Mouse (Mus musculus) left cerebral cortex, postnatal 14 days (tissue): Measurements from ENCODE around the gene Maml2. TPM values are rescaled to one million over a fixed set of nuclear protein-coding genes. Genes with fewer than 3 reads are reported as not detected.

ENCODE experiments used
- DNase-seq, 2 experiments: peaks; one replicate each; pipeline ENCODE4 v3.0.0; 2021 to 2022; ENCODE audit warnings: low spot score in 2 of 2, mixed read lengths in 1 of 2
- intact Hi-C: fragments of 180-260 bp; cut with DNase I; formaldehyde crosslinking; loops from one replicate; pipeline ENCODE4 v1.15.1; 2025
- total RNA-seq, 2 experiments: library from RNA; stranded (reverse); gene quantifications; 2 replicates each; pipeline ENCODE4 v1.2.3; 2021

The Maml2 gene
- total RNA-seq, 2 experiments from 2014 or later, result 6.6 to 7.1 TPM

- no peak for DNase-seq
- intact Hi-C loops, result no loop called here
These were observed 326.2 kb downstream of the Maml2 start for GRCm38 (mm10) chr9:13623892-13624422.

DNA sequence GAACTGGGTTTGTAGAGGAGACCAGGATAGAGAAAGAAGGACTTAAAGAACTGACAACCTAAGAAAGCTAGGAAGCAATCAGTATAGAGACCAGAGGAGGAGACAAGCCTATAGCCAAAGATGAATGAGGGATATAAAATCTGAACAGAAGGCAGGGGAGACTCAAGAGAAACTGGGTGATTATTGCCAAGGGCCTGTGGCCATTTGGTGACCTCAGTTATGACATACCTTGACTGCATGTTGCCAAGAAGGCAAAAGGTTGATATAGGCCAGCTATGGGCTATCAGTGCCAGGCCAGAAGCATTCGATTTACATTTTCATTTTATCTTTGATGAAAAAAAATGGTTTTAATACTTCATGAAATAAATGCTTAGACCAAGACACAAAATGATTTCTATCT is 327.0 kb downstream of the Maml2 start:
- no peak for DNase-seq
- intact Hi-C loops, result no loop called here

DNA sequence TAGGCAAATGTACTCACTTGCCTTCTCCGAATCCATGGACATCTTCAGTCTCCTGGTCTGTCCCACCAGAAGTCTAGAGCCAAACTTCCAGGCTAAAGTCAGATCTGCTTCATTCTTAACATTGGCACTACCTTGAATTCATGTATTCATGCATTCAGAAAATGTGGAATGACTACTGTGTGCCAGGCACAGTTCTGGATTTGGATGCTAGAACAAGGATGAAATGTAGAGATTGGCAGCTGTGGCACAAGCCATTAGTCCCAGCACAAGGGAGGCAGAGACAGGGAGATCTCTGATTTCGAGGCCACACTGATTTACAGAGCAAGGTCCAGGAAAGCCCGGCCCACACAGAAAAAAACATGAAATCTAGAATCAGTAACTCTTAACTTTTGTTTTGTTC is 327.5 kb downstream of the Maml2 start:
- DNase-seq, result no peak
- intact Hi-C loops, result no loop called here

DNA sequence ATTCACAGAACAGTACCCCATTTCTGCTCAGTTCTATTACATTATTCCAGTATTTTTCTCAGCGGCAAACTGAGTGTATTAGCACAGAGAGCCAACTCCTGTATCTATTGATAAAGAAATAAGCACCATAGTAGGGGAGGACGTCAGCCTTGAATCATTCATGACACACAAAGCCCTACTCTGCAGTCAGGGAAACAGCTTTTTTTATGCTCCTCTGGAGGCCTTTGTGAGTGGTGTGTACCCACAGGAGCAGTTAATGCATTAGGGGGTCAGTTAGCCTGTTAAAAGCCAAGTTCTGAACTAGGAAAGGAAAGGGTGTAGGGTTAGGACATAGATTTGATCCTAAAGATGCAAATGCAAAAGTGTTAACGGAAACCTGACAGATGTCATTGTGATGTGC is 328.7 kb downstream of the Maml2 start:
- intact Hi-C loops, result no loop called here
- no peak for DNase-seq

- intact Hi-C loops, result no loop called here
- DNase-seq, result no peak
These were observed 335.6 kb downstream of the Maml2 start for GRCm38 (mm10) chr9:13633371-13633770.

DNA sequence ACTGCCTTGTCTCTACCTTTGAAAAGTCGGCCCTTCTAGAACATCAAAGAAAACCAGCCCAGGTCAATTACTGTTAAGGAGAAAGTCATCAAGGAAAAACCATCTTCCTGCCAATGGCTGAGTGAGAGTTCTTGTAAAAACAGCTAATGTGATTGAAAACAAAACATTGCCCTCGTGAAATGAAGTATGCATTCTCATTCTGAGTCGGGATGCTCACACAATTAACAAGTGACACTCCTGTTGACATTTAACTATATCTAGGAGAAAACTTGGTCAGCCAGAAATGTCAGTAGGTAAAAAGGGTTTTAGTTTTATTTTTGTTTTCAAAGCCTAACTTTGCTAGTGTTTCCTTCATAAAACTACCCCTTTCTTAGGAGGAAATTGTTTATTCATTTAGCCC is 341.9 kb downstream of the Maml2 start:
- intact Hi-C loops, result no loop called here

DNA sequence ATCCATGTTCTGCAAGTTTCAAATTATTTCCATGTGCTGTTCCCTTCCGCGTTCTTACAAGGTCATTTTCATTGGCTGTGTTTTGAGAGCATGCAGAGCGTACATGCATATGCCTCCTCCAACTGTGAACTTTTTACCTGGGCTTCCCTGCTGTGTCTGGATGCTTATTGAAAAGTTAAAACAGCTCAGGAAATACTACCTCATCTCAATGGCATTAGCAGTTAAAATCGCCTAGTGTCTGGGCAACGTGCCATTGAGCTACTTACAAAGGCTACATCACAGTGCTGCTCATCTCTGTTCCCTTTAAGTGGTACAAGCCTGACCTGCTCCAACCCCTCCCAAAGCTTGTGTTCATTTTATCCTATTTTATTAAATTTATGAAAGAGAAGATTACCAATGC is 347.4 kb downstream of the Maml2 start:
- DNase-seq, result peak in 1 of 2 experiments; percentile 15
- intact Hi-C loops, result no loop called here

More for the DNA sequence above, 341.9 kb downstream of the Maml2 start:
- DNase-seq, result no peak

GRCm38 (mm10) chr9:13651065-13651464 is 353.3 kb downstream of the Maml2 start:
- intact Hi-C loops, result no loop called here
- no peak for DNase-seq

DNA sequence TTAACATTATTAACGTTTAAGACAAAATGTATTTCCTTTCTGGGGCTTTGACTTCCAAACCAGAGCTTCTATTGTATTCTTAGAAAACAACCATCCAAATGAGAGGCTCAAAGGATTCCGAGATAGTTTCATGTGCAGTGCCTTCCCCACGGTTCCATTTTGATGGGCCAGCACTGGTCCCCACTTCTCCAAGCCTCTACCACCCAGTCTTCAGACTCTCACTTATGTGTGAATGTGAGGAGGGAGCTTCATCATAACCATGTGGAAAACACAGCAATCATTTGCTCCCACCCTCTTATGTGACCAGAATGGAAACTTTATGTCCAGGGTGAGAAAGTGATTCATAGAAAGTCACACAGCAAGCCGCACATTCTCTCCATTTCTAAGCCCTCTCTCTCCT is 354.1 kb downstream of the Maml2 start:
- intact Hi-C loops, result loop anchor here (2.0 kb wide), 2 partner anchors 355 to 407 kb away; partner anchors contain the start of genes Jrkl and Maml2
- DNase-seq, result no peak

- intact Hi-C loops, result loop anchor here (2.0 kb wide), 2 partner anchors 356 to 408 kb away; partner anchors contain the start of genes Jrkl and Maml2
- no peak for DNase-seq
These were observed 354.7 kb downstream of the Maml2 start for GRCm38 (mm10) chr9:13652389-13652877.

- intact Hi-C loops, result loop anchor here (2.0 kb wide), 2 partner anchors 356 to 408 kb away; partner anchors contain the start of genes Jrkl and Maml2
- DNase-seq, result peak; percentile 44 to 73
These were observed 355.2 kb downstream of the Maml2 start for GRCm38 (mm10) chr9:13652917-13653316.

GRCm38 (mm10) chr9:13661768-13662623 is 364.2 kb downstream of the Maml2 start:
- no peak for DNase-seq
- intact Hi-C loops, result no loop called here

GRCm38 (mm10) chr9:13665487-13665969 is 367.8 kb downstream of the Maml2 start:
- DNase-seq, result no peak

DNA sequence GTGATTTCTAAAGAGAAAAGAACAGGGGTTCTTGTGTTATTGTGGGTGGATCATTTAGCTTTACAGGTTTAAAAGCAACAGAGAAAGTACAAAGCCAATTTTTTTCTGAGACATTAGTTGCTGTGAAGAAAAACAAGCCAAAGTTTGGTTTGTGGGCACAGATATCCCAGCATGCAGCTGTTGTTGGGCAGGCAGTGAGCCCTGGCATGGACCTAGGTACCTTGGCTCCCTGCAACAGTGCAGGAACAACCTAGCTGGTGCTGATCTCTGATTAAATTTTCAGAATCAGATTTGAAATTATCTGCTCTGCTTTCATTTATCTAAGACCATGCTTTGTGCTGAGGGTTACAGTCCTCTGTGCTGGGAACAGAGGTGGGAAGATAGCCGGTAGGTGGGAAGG is 370.2 kb downstream of the Maml2 start:
- intact Hi-C loops, result no loop called here
- no peak for DNase-seq

More at GRCm38 (mm10) chr9:13665487-13665969, 367.8 kb downstream of the Maml2 start:
- intact Hi-C loops, result no loop called here

DNA sequence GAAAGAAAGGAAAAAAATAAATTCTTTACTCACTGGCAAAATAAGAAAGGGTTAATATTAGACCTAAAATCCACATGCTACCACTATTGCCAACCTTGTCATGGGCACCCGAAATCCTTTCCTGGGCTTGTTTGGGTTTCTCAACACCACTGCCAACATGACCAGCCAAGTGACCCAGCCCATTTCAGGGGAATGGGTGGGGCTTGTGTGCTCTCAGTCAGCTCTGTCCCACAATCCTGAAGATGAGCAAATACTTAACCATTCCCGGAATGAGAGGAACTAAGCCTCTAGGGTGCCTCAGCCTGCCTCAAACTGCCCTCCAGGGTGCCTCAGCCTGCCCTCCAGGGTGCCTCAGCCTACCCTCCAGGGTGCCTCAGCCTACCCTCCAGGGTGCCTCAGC is 371.0 kb downstream of the Maml2 start:
- no peak for DNase-seq
- intact Hi-C loops, result no loop called here

- intact Hi-C loops, result no loop called here
- DNase-seq, result peak in 1 of 2 experiments; percentile 17
These were observed 373.5 kb downstream of the Maml2 start for GRCm38 (mm10) chr9:13671125-13671769.

GRCm38 (mm10) chr9:13673304-13673703 is 375.5 kb downstream of the Maml2 start:
- DNase-seq, result no peak
- intact Hi-C loops, result no loop called here

DNA sequence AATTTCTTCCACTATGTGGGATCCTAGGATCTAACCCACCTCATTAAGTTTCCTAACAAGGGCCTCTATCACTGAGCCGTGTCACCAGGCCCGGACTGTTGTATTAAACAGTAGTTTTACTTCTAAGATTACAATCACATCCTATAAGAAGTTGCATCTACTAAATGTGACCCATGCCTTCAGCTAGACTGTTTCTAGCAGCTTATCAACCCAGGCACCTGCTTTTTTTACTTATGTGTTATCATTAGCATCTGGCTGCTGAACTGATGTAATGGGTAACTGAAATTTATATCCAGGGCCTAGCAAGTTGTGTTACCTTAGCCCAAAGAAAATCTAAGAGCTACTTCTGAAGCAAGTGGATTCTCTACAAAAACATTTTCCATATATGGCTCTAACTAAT is 380.3 kb downstream of the Maml2 start:
- no peak for DNase-seq
- intact Hi-C loops, result no loop called here

- intact Hi-C loops, result no loop called here
These were observed 381.9 kb downstream of the Maml2 start for GRCm38 (mm10) chr9:13679696-13680095.

DNA sequence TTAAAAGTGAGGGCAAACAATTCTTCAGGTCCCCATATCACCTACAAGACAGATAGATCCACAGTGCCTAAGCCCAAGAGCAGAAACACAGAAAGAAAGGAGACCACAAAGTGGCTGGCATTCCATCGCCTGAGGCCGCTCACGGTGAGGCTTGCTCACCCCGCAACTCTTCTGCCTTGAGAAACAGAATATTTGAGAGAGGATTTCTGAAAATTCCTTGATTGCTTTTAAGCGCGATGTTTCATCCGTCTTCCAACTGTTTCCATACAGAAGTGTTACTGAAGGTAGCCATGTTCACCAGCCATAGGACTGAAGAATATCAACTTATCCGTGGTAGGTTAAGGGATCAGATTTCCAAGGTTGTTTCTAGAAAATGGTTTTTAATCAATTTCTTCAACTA is 383.4 kb downstream of the Maml2 start:
- intact Hi-C loops, result no loop called here
- no peak for DNase-seq

More at GRCm38 (mm10) chr9:13679696-13680095, 381.9 kb downstream of the Maml2 start:
- DNase-seq, result no peak
